Mouse (Mus musculus) embryonic facial prominence, embryonic 12.5 days (tissue): ENCODE data around the gene Itga8. TPM values are rescaled to one million over a fixed set of nuclear protein-coding genes. Genes with fewer than 3 reads are reported as not detected.

Source experiments
- ATAC-seq: fragments of 200-750 bp; cut with Nextera tagmentation; 2 replicates; pipeline ENCODE4 v1.8.0; 2017; ENCODE audit not compliant: insufficient number of reproducible peaks, insufficient read depth, low FRiP score, low TSS enrichment
- H3K27ac ChIP-seq: fragments of 300-500 bp; sonication (generic); 2 replicates; pipeline ENCODE4 v1.5.1; 2016; ENCODE audit warnings: mild to moderate bottlenecking
- H3K27me3 ChIP-seq: fragments of 300-500 bp; sonication (generic); 2 replicates; pipeline ENCODE4 v1.6.1; 2016; ENCODE audit warnings: mild to moderate bottlenecking, moderate library complexity
- H3K36me3 ChIP-seq: fragments of 300-500 bp; sonication (generic); 2 replicates; pipeline ENCODE4 v1.6.1; 2016; ENCODE audit warnings: mild to moderate bottlenecking
- H3K4me1 ChIP-seq: fragments of 300-500 bp; sonication (generic); 2 replicates; pipeline ENCODE4 v1.6.1; 2016
- H3K4me2 ChIP-seq: fragments of 300-500 bp; sonication (generic); replicated peaks from 2 replicates; pipeline ENCODE4 v1.6.1; 2016; ENCODE audit warnings: mild to moderate bottlenecking, moderate library complexity
- H3K4me3 ChIP-seq: fragments of 300-500 bp; sonication (generic); 2 replicates; pipeline ENCODE4 v1.5.1; 2016; ENCODE audit warnings: mild to moderate bottlenecking
- H3K9ac ChIP-seq: fragments of 300-500 bp; sonication (generic); 2 replicates; pipeline ENCODE4 v1.6.1; 2016; ENCODE audit warnings: mild to moderate bottlenecking, moderate library complexity
- H3K9me3 ChIP-seq: fragments of 300-500 bp; sonication (generic); 2 replicates; pipeline ENCODE4 v1.6.1; 2016; ENCODE audit warnings: mild to moderate bottlenecking, moderate library complexity
- WGBS: fragments of 180-500 bp; shearing (Covaris S2); methylation state at CpG from one replicate; pipeline ENCODE4 v1.1.7; 2016; 5-methylcytosine and 5-hydroxymethylcytosine counted together
- polyA plus RNA-seq: library from polyadenylated mRNA; unstranded; fragments of >200 nt; fragmentation: Nextera tagmentation; extraction: Ambion mirVana; gene quantifications from 2 replicates; pipeline ENCODE4 v1.2.1, GENCODE M21; 2016

Gene Itga8
- polyA plus RNA-seq, 1 experiment from 2014 or later = 15.8 TPM

DNA sequence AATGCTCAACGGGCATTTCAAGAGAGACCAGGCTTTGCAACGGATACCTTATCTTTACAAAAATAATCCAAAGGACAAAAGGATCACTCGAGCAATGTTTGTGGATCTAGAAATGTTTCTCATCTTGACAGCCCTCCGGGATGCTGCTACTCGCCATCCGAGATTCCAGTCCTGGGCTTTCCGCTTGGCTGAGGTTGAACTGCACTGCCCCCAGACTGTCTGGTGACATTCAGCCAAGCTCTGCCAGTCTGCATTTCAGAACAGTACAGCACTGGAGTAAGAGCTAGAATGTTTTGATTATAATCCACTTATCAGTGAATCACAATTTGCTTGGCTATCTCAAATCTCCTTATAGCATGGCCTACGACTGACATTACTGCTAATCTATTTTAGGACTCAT is 8.3 kb downstream of the Itga8 start:
- H3K4me2 ChIP-seq = no peak overlapping the region

DNA sequence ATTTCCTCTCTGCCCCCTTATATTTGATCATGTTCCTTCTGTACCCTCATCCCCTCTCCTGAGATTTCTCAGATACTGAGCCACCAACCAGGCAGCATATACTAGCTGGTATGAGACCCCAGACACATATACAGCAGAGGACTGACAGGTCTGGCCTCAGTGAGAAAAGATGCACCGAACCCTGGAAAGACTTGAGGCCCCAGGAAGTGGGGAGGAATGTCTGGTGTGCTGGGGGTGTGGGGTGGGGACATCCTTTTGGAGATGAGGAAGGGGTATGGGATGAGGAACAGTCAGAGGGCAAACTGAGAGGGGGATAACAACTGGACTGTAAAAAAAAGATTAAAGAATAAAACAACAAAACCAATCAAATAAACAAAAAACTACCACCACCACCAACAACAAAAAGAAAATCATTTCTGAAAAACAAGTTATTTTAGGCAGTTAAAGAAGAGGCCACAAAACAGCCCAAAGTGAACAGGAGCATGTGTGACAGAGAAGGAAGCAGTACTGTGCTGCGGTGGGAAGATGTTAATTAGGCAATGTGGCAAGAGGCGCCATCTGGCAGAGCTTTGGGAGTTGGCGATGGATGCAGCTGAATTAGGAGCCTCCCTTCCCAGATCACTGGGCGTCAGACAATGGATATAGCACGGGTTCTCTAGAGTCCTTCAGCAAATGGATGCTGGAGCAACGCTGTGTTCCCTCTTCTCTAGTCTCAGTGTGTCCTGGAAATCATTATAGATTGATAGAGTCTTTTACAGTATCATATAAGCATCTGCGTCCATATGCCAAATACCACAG is 9.5 kb downstream of the Itga8 start:
- ATAC-seq = no peak
- 53% methylated on average over 8 of the region's 8 CpGs for WGBS
- no peak overlapping the region for H3K27ac ChIP-seq

More for the DNA sequence above, 8.3 kb downstream of the Itga8 start:
- H3K36me3 ChIP-seq = no peaks in the 10 kb centered on the region
- no peak for ATAC-seq
- 57% methylated on average over 8 of the region's 8 CpGs for WGBS
- H3K27me3 ChIP-seq = no peaks in the 10 kb centered on the region
- no peak overlapping the region for H3K4me3 ChIP-seq
- H3K9me3 ChIP-seq = no peaks in the 10 kb centered on the region
- peaks cover 9% of the 10 kb centered on the region; the same call in 1 of the 2 replicates for H3K4me1 ChIP-seq
- 0 out of 2 replicates have a peak overlapping the region, but pooled peaks have one; percentile 30 for H3K27ac ChIP-seq
- no peak overlapping the region for H3K9ac ChIP-seq

DNA sequence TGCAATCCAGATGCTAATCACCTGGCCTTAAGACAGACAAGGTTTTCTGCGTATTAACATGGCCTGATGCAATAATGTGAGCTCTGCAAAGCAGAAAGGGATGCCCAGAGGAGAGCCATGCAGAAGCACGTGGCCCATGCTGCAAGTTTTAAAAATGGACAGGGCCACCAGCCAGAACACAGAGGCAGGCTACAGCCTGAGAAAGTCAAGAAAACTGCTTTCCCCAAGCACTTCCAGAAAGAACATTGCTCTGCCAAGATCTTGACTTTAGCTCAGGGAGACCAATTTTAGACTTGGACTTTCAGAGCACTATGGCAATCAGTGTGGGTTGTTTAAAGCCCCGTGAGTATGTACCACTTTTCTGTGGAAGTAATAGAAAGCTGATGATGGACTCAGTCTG is 11.5 kb downstream of the Itga8 start:
- ATAC-seq = no peak
- H3K4me1 ChIP-seq = peaks cover 11% of the 10 kb centered on the region
- 76% methylated on average over 3 of the region's 3 CpGs for WGBS
- no peak overlapping the region for H3K27ac ChIP-seq
- H3K4me2 ChIP-seq = no peak overlapping the region
- H3K27me3 ChIP-seq = no peaks in the 10 kb centered on the region
- no peaks in the 10 kb centered on the region for H3K9me3 ChIP-seq
- no peak overlapping the region for H3K4me3 ChIP-seq
- H3K36me3 ChIP-seq = no peaks in the 10 kb centered on the region
- H3K9ac ChIP-seq = no peak overlapping the region

More for the DNA sequence above, 9.5 kb downstream of the Itga8 start:
- Histone ChIP-seq H3K27me3 (no peaks in the 10 kb centered on the region), H3K4me2 (no peak overlapping the region), H3K36me3 (no peaks in the 10 kb centered on the region), H3K4me3 (no peak overlapping the region), H3K9ac (no peak overlapping the region), H3K4me1 (peaks cover 11% of the 10 kb centered on the region), H3K9me3 (no peaks in the 10 kb centered on the region)

DNA sequence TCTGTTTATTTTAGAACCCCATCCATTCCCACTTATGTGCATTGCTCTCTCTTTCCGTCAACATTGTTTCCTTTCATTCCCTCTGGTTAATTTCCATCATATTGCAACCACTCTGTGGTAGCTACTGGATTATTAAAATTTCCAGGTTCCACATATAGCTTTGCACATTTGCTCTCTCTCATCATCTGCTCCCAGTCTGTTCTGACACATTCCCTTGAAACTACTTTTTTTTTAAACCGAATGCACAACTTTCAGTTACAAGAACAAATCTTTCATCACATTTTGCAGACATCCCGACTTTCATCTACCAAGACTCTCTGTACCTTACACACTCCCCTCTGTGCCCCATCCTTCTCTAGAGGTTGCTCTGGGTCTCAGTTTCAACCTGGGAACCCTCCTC is 13.9 kb downstream of the Itga8 start:
- Histone ChIP-seq H3K27me3 (no peaks in the 10 kb centered on the region), H3K36me3 (no peaks in the 10 kb centered on the region), H3K4me1 (peaks cover 3% of the 10 kb centered on the region; the same call in 1 of the 2 replicates), H3K9ac (no peak overlapping the region), H3K4me3 (no peak overlapping the region), H3K27ac (no peak overlapping the region), H3K9me3 (no peaks in the 10 kb centered on the region), H3K4me2 (no peak overlapping the region)
- WGBS = 84% methylated on average over 3 of the region's 3 CpGs
- ATAC-seq = no peak

DNA sequence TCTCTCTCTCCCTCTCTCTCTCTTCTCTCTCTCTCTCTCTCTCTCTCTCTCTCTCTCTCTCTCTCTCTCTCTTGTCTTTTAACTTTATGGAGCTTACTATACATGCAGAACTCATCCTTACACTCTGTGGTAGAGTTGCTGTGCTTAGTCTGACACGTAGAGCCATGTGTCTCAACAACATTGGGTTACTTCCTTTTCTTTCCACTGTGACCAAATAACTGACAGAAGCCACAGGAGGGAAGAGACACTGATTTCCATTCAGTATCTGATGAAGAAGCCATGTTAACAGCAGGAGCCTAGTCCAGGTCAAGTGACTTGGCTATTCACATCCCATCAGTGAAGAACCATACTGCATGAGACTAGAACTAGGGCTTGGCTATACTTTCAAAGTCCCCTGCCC is 21.1 kb downstream of the Itga8 start:
- H3K9me3 ChIP-seq = no peaks in the 10 kb centered on the region
- no peaks in the 10 kb centered on the region for H3K27me3 ChIP-seq
- H3K27ac ChIP-seq = no peak overlapping the region
- no peak for ATAC-seq
- H3K4me1 ChIP-seq = peaks cover 6% of the 10 kb centered on the region
- no peak overlapping the region for H3K9ac ChIP-seq
- no peaks in the 10 kb centered on the region for H3K36me3 ChIP-seq
- WGBS = 78% methylated on average over 1 of the region's 1 CpGs
- H3K4me2 ChIP-seq = no peak overlapping the region
- no peak overlapping the region for H3K4me3 ChIP-seq

DNA sequence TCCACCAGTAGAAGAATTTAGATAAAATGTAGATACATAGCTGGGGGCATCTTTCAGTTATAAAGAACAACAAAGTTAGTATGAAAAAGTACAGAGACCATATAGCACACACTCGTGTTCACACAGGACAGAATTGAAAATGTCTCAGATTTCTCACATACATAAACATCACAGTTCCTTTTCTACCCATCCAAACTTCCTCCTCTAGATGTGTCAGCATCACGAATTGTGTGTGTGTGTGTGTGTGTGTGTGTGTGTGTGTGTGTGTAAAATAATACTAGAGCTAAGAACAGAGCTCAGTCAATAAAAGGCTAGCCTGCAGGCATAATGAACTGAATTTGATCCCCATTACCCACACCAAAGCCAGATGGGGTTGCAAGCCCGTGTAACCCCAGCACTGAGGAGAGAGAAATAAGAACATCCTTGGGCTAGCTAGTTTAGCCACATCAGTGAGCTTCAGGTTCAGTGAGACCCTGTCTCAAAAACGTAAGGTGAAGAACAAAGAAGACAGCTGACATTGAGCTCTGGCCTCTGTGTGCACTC is 22.6 kb downstream of the Itga8 start:
- Histone ChIP-seq H3K27me3 (no peaks in the 10 kb centered on the region), H3K36me3 (no peaks in the 10 kb centered on the region), H3K9me3 (no peaks in the 10 kb centered on the region), H3K4me1 (peaks cover 6% of the 10 kb centered on the region), H3K4me3 (no peak overlapping the region), H3K4me2 (no peak overlapping the region), H3K9ac (no peak overlapping the region), H3K27ac (no peak overlapping the region)
- WGBS = 30% methylated on average over 4 of the region's 4 CpGs
- ATAC-seq = no peak

DNA sequence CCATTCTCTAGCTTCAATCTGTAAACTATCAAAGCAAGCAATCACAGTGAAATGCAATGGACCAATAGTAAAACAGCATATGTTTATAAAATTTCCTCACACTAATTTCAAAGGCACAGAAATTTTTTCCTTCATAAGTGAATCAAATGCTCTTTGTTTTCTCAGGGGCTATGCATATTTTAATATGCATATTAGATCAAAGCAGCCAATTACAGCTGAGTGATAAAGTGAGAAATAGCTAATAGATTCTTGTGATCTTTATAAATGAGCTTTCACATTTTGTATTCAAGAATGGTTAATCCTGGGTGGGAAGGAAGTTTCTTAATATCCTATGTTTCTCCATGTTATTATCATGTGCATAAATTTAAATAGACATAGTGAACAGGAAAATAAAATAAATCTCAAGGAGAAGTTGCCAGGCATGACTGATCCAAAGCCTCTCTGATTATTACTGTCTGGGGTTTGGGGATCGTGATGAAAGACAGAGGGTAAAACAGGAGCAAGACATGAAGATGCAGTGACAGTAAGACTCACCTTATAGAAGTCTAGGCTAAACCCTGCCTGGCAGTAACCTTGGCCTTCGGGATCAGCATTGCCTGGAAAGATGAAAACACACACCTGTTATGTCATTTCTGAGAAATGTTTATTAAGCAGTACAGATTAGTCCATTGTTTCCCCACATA is 44.9 kb downstream of the Itga8 start:
- H3K36me3 ChIP-seq = no peaks in the 10 kb centered on the region
- H3K9me3 ChIP-seq = no peaks in the 10 kb centered on the region
- no peak overlapping the region for H3K4me3 ChIP-seq
- H3K27me3 ChIP-seq = no peaks in the 10 kb centered on the region
- no peak overlapping the region for H3K9ac ChIP-seq
- ATAC-seq = no peak
- no peak overlapping the region for H3K4me2 ChIP-seq
- no peak overlapping the region for H3K27ac ChIP-seq
- 76% methylated on average over 2 of the region's 2 CpGs for WGBS
- no peaks in the 10 kb centered on the region for H3K4me1 ChIP-seq

DNA sequence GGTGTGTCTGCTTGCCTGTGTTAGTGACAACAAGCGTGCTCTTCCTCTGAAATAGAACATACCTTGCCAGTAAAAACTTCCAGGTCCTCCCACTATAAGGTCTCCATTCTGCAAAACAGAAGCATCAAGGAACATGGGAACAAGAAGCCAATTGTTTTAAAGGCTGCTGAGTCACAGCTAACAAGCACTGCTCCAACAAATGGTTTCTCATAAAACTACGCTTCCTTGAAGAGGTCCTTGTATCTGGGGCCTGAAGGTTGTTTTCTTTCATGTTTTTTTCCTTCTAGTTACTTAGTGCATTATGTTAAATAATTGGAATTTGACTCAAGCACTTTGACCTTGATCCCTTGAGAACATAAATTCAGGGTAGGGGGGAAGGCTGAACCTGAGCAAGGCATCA is 45.8 kb downstream of the Itga8 start:
- H3K27me3 ChIP-seq = no peaks in the 10 kb centered on the region
- H3K27ac ChIP-seq = no peak overlapping the region
- no peaks in the 10 kb centered on the region for H3K4me1 ChIP-seq
- no peak overlapping the region for H3K9ac ChIP-seq
- H3K9me3 ChIP-seq = no peaks in the 10 kb centered on the region
- WGBS = 67% methylated on average over 2 of the region's 2 CpGs
- no peak overlapping the region for H3K4me3 ChIP-seq
- H3K4me2 ChIP-seq = no peak overlapping the region
- no peaks in the 10 kb centered on the region for H3K36me3 ChIP-seq
- ATAC-seq = no peak

DNA sequence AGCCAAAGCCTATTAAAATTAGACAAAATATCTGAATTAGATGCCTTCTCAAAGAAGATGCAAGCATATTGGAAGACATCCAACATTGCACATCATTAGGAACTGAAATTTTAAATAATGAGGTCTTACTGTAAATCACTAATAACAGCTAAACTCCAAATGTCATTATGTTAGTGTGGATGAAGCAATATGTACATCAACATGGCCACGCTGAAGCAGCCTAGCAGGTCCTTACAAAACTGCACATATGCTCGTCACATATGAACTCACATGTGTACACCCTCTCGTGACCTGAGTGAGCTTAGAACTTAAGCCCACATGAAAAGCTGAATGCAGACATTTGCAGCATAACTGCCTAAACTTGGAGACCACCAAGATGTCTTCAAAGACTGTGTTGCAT is 66.4 kb downstream of the Itga8 start:
- H3K27ac ChIP-seq = no peak overlapping the region
- H3K4me2 ChIP-seq = no peak overlapping the region
- peaks cover 5% of the 10 kb centered on the region; the same call in 1 of the 2 replicates for H3K36me3 ChIP-seq
- no peak for ATAC-seq
- H3K9ac ChIP-seq = no peak overlapping the region
- H3K4me3 ChIP-seq = no peak overlapping the region
- 93% methylated on average over 3 of the region's 3 CpGs for whole genome bisulfite sequencing
- H3K27me3 ChIP-seq = no peaks in the 10 kb centered on the region
- no peaks in the 10 kb centered on the region for H3K4me1 ChIP-seq
- H3K9me3 ChIP-seq = no peaks in the 10 kb centered on the region

DNA sequence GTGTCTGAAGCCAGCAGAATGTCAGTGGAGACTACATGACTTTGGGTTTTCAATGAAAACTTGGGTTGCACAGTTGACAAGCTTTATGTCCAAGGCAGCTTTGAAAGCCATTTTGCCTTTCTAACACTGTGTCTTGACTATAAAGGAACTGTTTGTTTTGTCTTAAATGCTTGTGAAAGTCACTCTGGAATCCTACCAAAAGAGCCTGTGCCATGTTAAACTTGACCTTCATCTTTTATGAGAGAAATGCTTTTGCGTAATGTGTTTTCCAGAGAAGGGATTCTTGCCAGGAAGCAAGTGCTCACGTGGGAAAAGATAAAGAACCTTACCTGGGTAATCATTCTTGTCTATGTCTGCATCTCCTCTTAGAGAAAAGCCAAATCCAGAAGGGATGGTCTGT is 72.0 kb downstream of the Itga8 start:
- 85% methylated on average over 2 of the region's 2 CpGs for WGBS
- ATAC-seq = no peak
- H3K4me3 ChIP-seq = no peak overlapping the region

DNA sequence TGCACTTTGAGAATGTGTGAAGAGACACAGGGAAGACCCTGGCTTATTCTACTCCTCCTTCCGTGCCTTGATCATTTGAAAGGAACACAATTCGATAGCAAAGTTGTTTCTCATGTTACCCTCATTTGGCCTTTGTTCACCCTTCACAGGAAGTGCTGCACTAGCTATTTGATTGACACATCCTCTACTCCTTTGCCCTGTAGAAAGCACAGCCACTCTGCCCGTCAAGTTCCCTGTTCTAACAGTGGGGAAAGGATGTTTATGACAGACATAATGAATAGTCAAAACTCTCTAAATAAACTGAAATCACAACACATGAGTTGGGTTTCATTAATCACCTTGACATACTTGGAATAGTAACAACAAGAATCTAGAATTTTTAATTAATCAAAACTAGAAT is 73.4 kb downstream of the Itga8 start:
- no peak overlapping the region for H3K4me3 ChIP-seq
- ATAC-seq = no peak
- H3K4me2 ChIP-seq = no peak overlapping the region
- 30% methylated on average over 3 of the region's 3 CpGs for WGBS
- no peaks in the 10 kb centered on the region for H3K9me3 ChIP-seq
- no peaks in the 10 kb centered on the region for H3K27me3 ChIP-seq
- peaks cover 12% of the 10 kb centered on the region; the same call in 1 of the 2 replicates for H3K4me1 ChIP-seq
- H3K36me3 ChIP-seq = peaks cover 5% of the 10 kb centered on the region; the same call in 1 of the 2 replicates
- H3K9ac ChIP-seq = no peak overlapping the region
- no peak overlapping the region for H3K27ac ChIP-seq

More for the DNA sequence above, 72.0 kb downstream of the Itga8 start:
- peaks cover 5% of the 10 kb centered on the region; the same call in 1 of the 2 replicates for H3K36me3 ChIP-seq
- H3K27me3 ChIP-seq = no peaks in the 10 kb centered on the region
- H3K4me1 ChIP-seq = peaks cover 10% of the 10 kb centered on the region; the same call in 1 of the 2 replicates
- no peaks in the 10 kb centered on the region for H3K9me3 ChIP-seq
- no peak overlapping the region for H3K27ac ChIP-seq
- no peak overlapping the region for H3K4me2 ChIP-seq
- H3K9ac ChIP-seq = no peak overlapping the region

DNA sequence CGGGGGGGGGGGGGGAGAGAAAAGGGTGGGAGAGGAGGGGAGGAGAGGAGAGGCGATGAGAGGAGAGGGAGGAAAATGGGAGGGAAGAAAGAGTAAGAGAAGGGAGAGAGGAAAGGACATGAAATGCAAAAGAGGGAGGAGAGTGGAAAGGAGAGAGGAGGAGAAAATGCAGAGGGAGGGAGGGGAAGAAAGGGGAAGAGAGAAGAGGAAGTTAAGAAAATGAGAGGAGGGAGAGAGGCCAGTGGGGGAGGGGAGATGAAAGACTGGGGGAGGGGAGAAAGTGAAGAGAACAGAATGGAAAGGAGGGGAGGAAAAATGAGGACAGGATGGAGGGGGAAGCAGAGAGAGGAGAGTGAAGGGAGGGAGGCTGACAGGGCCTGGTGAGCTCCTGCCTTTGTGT is 74.5 kb downstream of the Itga8 start:
- Histone ChIP-seq H3K9ac (no peak overlapping the region), H3K27me3 (no peaks in the 10 kb centered on the region), H3K27ac (no peak overlapping the region), H3K4me2 (no peak overlapping the region), H3K4me1 (peaks cover 12% of the 10 kb centered on the region; the same call in 1 of the 2 replicates), H3K9me3 (no peaks in the 10 kb centered on the region), H3K4me3 (no peak overlapping the region), H3K36me3 (no peaks in the 10 kb centered on the region)
- 48% methylated on average over 2 of the region's 2 CpGs for whole genome bisulfite sequencing
- no peak for ATAC-seq
